Mouse (Mus musculus): Measurements from ENCODE around the gene Nudt14. TPM values are rescaled to one million over a fixed set of nuclear protein-coding genes. Genes with fewer than 3 reads are reported as not detected.
A peak's percentile ranks its signal among the peaks of the same experiment; 100 is the strongest.

Nudt14 gene
- polyA plus RNA-seq, 1 experiment from 2014 or later = 101 TPM

- H3K4me1 ChIP-seq (ENCODE audit: insufficient read depth, low read depth, low read length) = no peaks in the 10 kb centered on the region
- no peak overlapping the region for H3K9ac ChIP-seq (replicated peaks; ENCODE audit: low read depth)
- ATAC-seq = peak; percentile 38
Measured at GRCm38 (mm10) chr12:112961872-112962271, 19.9 kb upstream of the Nudt14 start.

GRCm38 (mm10) chr12:112961428-112961827 is 19.5 kb upstream of the Nudt14 start:
- H3K4me1 ChIP-seq (ENCODE audit: insufficient read depth, low read depth, low read length) = no peaks in the 10 kb centered on the region
- no peaks in the 10 kb centered on the region for H3K9me3 ChIP-seq (ENCODE audit: low read length)
- ATAC-seq = no peak
- no peaks in the 10 kb centered on the region for H3K27me3 ChIP-seq (replicated peaks; ENCODE audit: insufficient read depth, low read length)
- H3K4me3 ChIP-seq (ENCODE audit: low read depth, low read length) = no peak overlapping the region
- H3K4me2 ChIP-seq (replicated peaks; ENCODE audit: low read depth, low read length) = no peak overlapping the region
- no peak overlapping the region for H3K9ac ChIP-seq (replicated peaks; ENCODE audit: low read depth)
- H3K36me3 ChIP-seq (ENCODE audit: insufficient read depth, low read length) = peaks cover 66% of the 10 kb centered on the region
- no peak overlapping the region for H3K27ac ChIP-seq (ENCODE audit: low read length)
- WGBS = 75% methylated on average over 7 of the region's 7 CpGs
- no peak for DNase-seq (ENCODE audit: low spot score)
- TF ChIP-seq EP300 (IDR thresholded peaks at IDR 0.05) = no peak
- TF ChIP-seq CTCF (IDR thresholded peaks at IDR 0.05) = no peak

More at GRCm38 (mm10) chr12:112961872-112962271, 19.9 kb upstream of the Nudt14 start:
- no peak overlapping the region for H3K27ac ChIP-seq (ENCODE audit: low read length)
- H3K4me3 ChIP-seq (ENCODE audit: low read depth, low read length) = no peak overlapping the region
- DNase-seq (ENCODE audit: low spot score) = no peak
- WGBS = 57% methylated on average over 5 of the region's 5 CpGs
- H3K36me3 ChIP-seq (ENCODE audit: insufficient read depth, low read length) = peaks cover 69% of the 10 kb centered on the region
- no peaks in the 10 kb centered on the region for H3K9me3 ChIP-seq (ENCODE audit: low read length)
- H3K27me3 ChIP-seq (replicated peaks; ENCODE audit: insufficient read depth, low read length) = no peaks in the 10 kb centered on the region
- no peak overlapping the region for H3K4me2 ChIP-seq (replicated peaks; ENCODE audit: low read depth, low read length)
- TF ChIP-seq CTCF (IDR thresholded peaks at IDR 0.05) = no peak
- no peak for TF ChIP-seq EP300 (IDR thresholded peaks at IDR 0.05)

- Histone ChIP-seq H3K4me1 (ENCODE audit: insufficient read depth, low read depth, low read length) (no peaks in the 10 kb centered on the region), H3K9ac (replicated peaks; ENCODE audit: low read depth) (no peak overlapping the region), H3K4me3 (ENCODE audit: low read depth, low read length) (no peak overlapping the region), H3K36me3 (ENCODE audit: insufficient read depth, low read length) (peaks cover 48% of the 10 kb centered on the region), H3K4me2 (replicated peaks; ENCODE audit: low read depth, low read length) (no peak overlapping the region), H3K27ac (ENCODE audit: low read length) (no peak overlapping the region), H3K27me3 (replicated peaks; ENCODE audit: insufficient read depth, low read length) (no peaks in the 10 kb centered on the region), H3K9me3 (ENCODE audit: low read length) (no peaks in the 10 kb centered on the region)
- no peak for TF ChIP-seq EP300 (IDR thresholded peaks at IDR 0.05)
- no peak for TF ChIP-seq CTCF (IDR thresholded peaks at IDR 0.05)
- 76% methylated on average over 8 of the region's 8 CpGs for WGBS
- ATAC-seq = no peak
- no peak for DNase-seq (ENCODE audit: low spot score)
Measured at GRCm38 (mm10) chr12:112959421-112959820, 17.5 kb upstream of the Nudt14 start.

GRCm38 (mm10) chr12:112958303-112958702 is 16.4 kb upstream of the Nudt14 start:
- Histone ChIP-seq H3K9me3 (ENCODE audit: low read length) (no peaks in the 10 kb centered on the region), H3K27me3 (replicated peaks; ENCODE audit: insufficient read depth, low read length) (no peaks in the 10 kb centered on the region), H3K9ac (replicated peaks; ENCODE audit: low read depth) (no peak overlapping the region), H3K36me3 (ENCODE audit: insufficient read depth, low read length) (peaks cover 37% of the 10 kb centered on the region), H3K4me3 (ENCODE audit: low read depth, low read length) (no peak overlapping the region), H3K4me1 (ENCODE audit: insufficient read depth, low read depth, low read length) (0 out of 2 replicates have a peak, but pooled peaks cover under 1% of the 10 kb centered on the region), H3K4me2 (replicated peaks; ENCODE audit: low read depth, low read length) (no peak overlapping the region), H3K27ac (ENCODE audit: low read length) (no peak overlapping the region)
- ATAC-seq = peak; percentile 75
- peak; percentile 65 for DNase-seq (ENCODE audit: low spot score)
- TF ChIP-seq EP300 (IDR thresholded peaks at IDR 0.05) (no peak), CTCF (IDR thresholded peaks at IDR 0.05) (peak; percentile 73)
- WGBS = 22% methylated on average over 4 of the region's 4 CpGs

GRCm38 (mm10) chr12:112955800-112956199 is 13.9 kb upstream of the Nudt14 start:
- 39% methylated on average over 4 of the region's 4 CpGs for WGBS

GRCm38 (mm10) chr12:112952926-112953565 is 11.1 kb upstream of the Nudt14 start:
- Histone ChIP-seq H3K4me2 (replicated peaks; ENCODE audit: low read depth, low read length) (no peak overlapping the region), H3K27me3 (replicated peaks; ENCODE audit: insufficient read depth, low read length) (no peaks in the 10 kb centered on the region), H3K27ac (ENCODE audit: low read length) (peak overlapping the region; percentile 62), H3K9me3 (ENCODE audit: low read length) (no peaks in the 10 kb centered on the region), H3K9ac (replicated peaks; ENCODE audit: low read depth) (no peak overlapping the region), H3K36me3 (ENCODE audit: insufficient read depth, low read length) (no peaks in the 10 kb centered on the region), H3K4me3 (ENCODE audit: low read depth, low read length) (no peak overlapping the region), H3K4me1 (ENCODE audit: insufficient read depth, low read depth, low read length) (peaks cover 19% of the 10 kb centered on the region)
- ATAC-seq = no peak
- TF ChIP-seq EP300 (IDR thresholded peaks at IDR 0.05) (no peak), CTCF (IDR thresholded peaks at IDR 0.05) (no peak)
- no peak for DNase-seq (ENCODE audit: low spot score)
- 49% methylated on average over 3 of the region's 3 CpGs for WGBS

More at GRCm38 (mm10) chr12:112955800-112956199, 13.9 kb upstream of the Nudt14 start:
- H3K9me3 ChIP-seq (ENCODE audit: low read length) = no peaks in the 10 kb centered on the region
- no peak overlapping the region for H3K9ac ChIP-seq (replicated peaks; ENCODE audit: low read depth)
- DNase-seq (ENCODE audit: low spot score) = peak; percentile 76
- peaks cover 10% of the 10 kb centered on the region for H3K4me1 ChIP-seq (ENCODE audit: insufficient read depth, low read depth, low read length)
- ATAC-seq = peak; percentile 50
- no peak overlapping the region for H3K4me2 ChIP-seq (replicated peaks; ENCODE audit: low read depth, low read length)
- no peak overlapping the region for H3K4me3 ChIP-seq (ENCODE audit: low read depth, low read length)
- H3K27me3 ChIP-seq (replicated peaks; ENCODE audit: insufficient read depth, low read length) = no peaks in the 10 kb centered on the region
- peak; percentile 95 for TF ChIP-seq CTCF (IDR thresholded peaks at IDR 0.05)
- TF ChIP-seq EP300 (IDR thresholded peaks at IDR 0.05) = no peak
- H3K36me3 ChIP-seq (ENCODE audit: insufficient read depth, low read length) = peaks cover 13% of the 10 kb centered on the region
- no peak overlapping the region for H3K27ac ChIP-seq (ENCODE audit: low read length)
